In genomic region chr11:54157586-54157985, GRCm38 (mm10) we compare ENCODE assay signal across 12 mouse cellular contexts. TPM values are rescaled to one million over a fixed set of nuclear protein-coding genes. Genes with fewer than 3 reads are reported as not detected.
"Had no signal": no experiment of that assay in that cellular context is flagged by ENCODE, and none has a peak within 500 bp of the region (broad histone marks: within the 10 kb centered on the region; RNA-seq: fewer than 3 reads in every experiment).

No protein-coding gene starts in this region.

- H3K4me3 ChIP-seq: limb, embryonic 15.5 days; liver, embryonic 12.5 days; lung, embryonic 15.5 days; midbrain, embryonic 12.5 days; stomach, embryonic 15.5 days had no signal

- H3K36me3 ChIP-seq: limb, embryonic 15.5 days; liver, embryonic 12.5 days; lung, embryonic 15.5 days; midbrain, embryonic 12.5 days; stomach, embryonic 15.5 days had no signal

- ATAC-seq: liver, embryonic 12.5 days; midbrain, embryonic 16.5 days had no signal

- H3K9ac ChIP-seq: limb, embryonic 15.5 days; liver, embryonic 12.5 days; lung, embryonic 15.5 days; midbrain, embryonic 12.5 days; stomach, embryonic 15.5 days had no signal

- DNase-seq: kidney, adult 11 months; kidney, postnatal 10 days; lung, postnatal 4 days; right cerebral cortex, postnatal 14 days; thymus, postnatal 36 days had no signal

- H3K27ac ChIP-seq: limb, embryonic 15.5 days; liver, embryonic 12.5 days; midbrain, embryonic 12.5 days; stomach, embryonic 15.5 days had no signal

- H3K4me1 ChIP-seq: limb, embryonic 15.5 days; liver, embryonic 12.5 days; midbrain, embryonic 12.5 days; stomach, embryonic 15.5 days had no signal

- H3K9me3 ChIP-seq: limb, embryonic 15.5 days; liver, embryonic 12.5 days; lung, embryonic 15.5 days; midbrain, embryonic 12.5 days; stomach, embryonic 15.5 days had no signal

- H3K27me3 ChIP-seq: limb, embryonic 15.5 days; lung, embryonic 15.5 days; midbrain, embryonic 12.5 days; stomach, embryonic 15.5 days had no signal

- H3K4me2 ChIP-seq: limb, embryonic 15.5 days; liver, embryonic 12.5 days; lung, embryonic 15.5 days; midbrain, embryonic 12.5 days; stomach, embryonic 15.5 days had no signal

RNA-seq across cellular contexts. Expression of gene P4ha2, which starts 57.7 kb away (rescaled TPM):
- total RNA-seq: megakaryocyte, adult 5-6 weeks had no signal
